Mouse (Mus musculus) forebrain, embryonic 15.5 days (tissue): ENCODE measurements around the gene Slit1. TPM values are rescaled to one million over a fixed set of nuclear protein-coding genes. Genes with fewer than 3 reads are reported as not detected.

Experiments used
- ATAC-seq: fragments of 200-750 bp; cut with Nextera tagmentation; replicated peaks from 2 replicates; pipeline ENCODE4 v1.8.0; 2017; ENCODE audit warnings: mild to moderate bottlenecking, moderate TSS enrichment, moderate library complexity
- H3K27ac ChIP-seq: fragments of 300-500 bp; sonication (generic); replicated peaks from 2 replicates; pipeline ENCODE4 v1.5.1; 2015; ENCODE audit warnings: mild to moderate bottlenecking, inconsistent platforms
- H3K27me3 ChIP-seq: fragments of 300-500 bp; sonication (generic); 2 replicates; pipeline ENCODE4 v1.6.1; 2015; ENCODE audit warnings: inconsistent platforms
- H3K36me3 ChIP-seq: fragments of 300-500 bp; sonication (generic); 2 replicates; pipeline ENCODE4 v1.6.1; 2015; ENCODE audit warnings: mild to moderate bottlenecking, inconsistent platforms
- H3K4me1 ChIP-seq: fragments of 300-500 bp; sonication (generic); 2 replicates; pipeline ENCODE4 v1.6.1; 2015; ENCODE audit warnings: inconsistent platforms
- H3K4me2 ChIP-seq: fragments of 300-500 bp; sonication (generic); replicated peaks from 2 replicates; pipeline ENCODE4 v1.6.1; 2015; ENCODE audit warnings: mild to moderate bottlenecking, inconsistent platforms
- H3K4me3 ChIP-seq: fragments of 300-500 bp; sonication (generic); 2 replicates; pipeline ENCODE4 v1.5.1; 2015; ENCODE audit warnings: mild to moderate bottlenecking, inconsistent platforms
- H3K9ac ChIP-seq: fragments of 300-500 bp; sonication (generic); replicated peaks from 2 replicates; pipeline ENCODE4 v1.6.1; 2015; ENCODE audit warnings: mild to moderate bottlenecking, inconsistent platforms
- H3K9me3 ChIP-seq: fragments of 300-500 bp; sonication (generic); 2 replicates; pipeline ENCODE4 v1.6.1; 2016; ENCODE audit warnings: inconsistent platforms
- WGBS: fragments of 180-500 bp; shearing (Covaris S2); methylation state at CpG from one replicate; pipeline ENCODE4 v1.1.7; 2015; ENCODE audit warnings: mixed read lengths; 5-methylcytosine and 5-hydroxymethylcytosine counted together
- polyA plus RNA-seq: library from polyadenylated mRNA; unstranded; fragments of >200 nt; fragmentation: Nextera tagmentation; extraction: Ambion mirVana; gene quantifications from 2 replicates; pipeline ENCODE4 v1.2.1, GENCODE M21; 2015

Gene Slit1
- polyA plus RNA-seq, 1 experiment from 2014 or later = 21.0 TPM

- WGBS = 27% methylated on average over 11 of the region's 11 CpGs
- H3K27me3 ChIP-seq = no peaks in the 10 kb centered on the region
- no peak overlapping the region for H3K27ac ChIP-seq
- H3K4me3 ChIP-seq = no peak overlapping the region
- H3K4me1 ChIP-seq = peaks cover 7% of the 10 kb centered on the region; the same call in 1 of the 2 replicates
- no peak overlapping the region for H3K4me2 ChIP-seq
- H3K9ac ChIP-seq = no peak overlapping the region
- H3K9me3 ChIP-seq = no peaks in the 10 kb centered on the region
- ATAC-seq = no peak
- no peaks in the 10 kb centered on the region for H3K36me3 ChIP-seq
Measured at GRCm38 (mm10) chr19:41643010-41643409, 100.5 kb downstream of the Slit1 start.

GRCm38 (mm10) chr19:41634999-41635398, 108.5 kb downstream of the Slit1 start:
- Histone ChIP-seq H3K4me1 (peaks cover 9% of the 10 kb centered on the region), H3K9ac (no peak overlapping the region), H3K9me3 (no peaks in the 10 kb centered on the region), H3K27ac (no peak overlapping the region), H3K27me3 (no peaks in the 10 kb centered on the region), H3K4me2 (no peak overlapping the region), H3K36me3 (no peaks in the 10 kb centered on the region), H3K4me3 (no peak overlapping the region)
- ATAC-seq = no peak
- 44% methylated on average over 6 of the region's 6 CpGs for WGBS

GRCm38 (mm10) chr19:41634099-41634498, 109.4 kb downstream of the Slit1 start:
- Histone ChIP-seq H3K4me2 (no peak overlapping the region), H3K36me3 (no peaks in the 10 kb centered on the region), H3K9me3 (no peaks in the 10 kb centered on the region), H3K9ac (no peak overlapping the region), H3K4me1 (peaks cover 14% of the 10 kb centered on the region), H3K27me3 (no peaks in the 10 kb centered on the region), H3K4me3 (no peak overlapping the region), H3K27ac (no peak overlapping the region)
- no peak for ATAC-seq
- WGBS = 92% methylated on average over 10 of the region's 10 CpGs

- H3K36me3 ChIP-seq = peaks cover 15% of the 10 kb centered on the region
- WGBS = 30% methylated on average over 5 of the region's 5 CpGs
- no peak overlapping the region for H3K4me2 ChIP-seq
- ATAC-seq = peak; percentile 66
- H3K9ac ChIP-seq = no peak overlapping the region
- no peak overlapping the region for H3K27ac ChIP-seq
- H3K4me3 ChIP-seq = no peak overlapping the region
- H3K4me1 ChIP-seq = peaks cover 6% of the 10 kb centered on the region
- no peaks in the 10 kb centered on the region for H3K27me3 ChIP-seq
- H3K9me3 ChIP-seq = no peaks in the 10 kb centered on the region
Measured at GRCm38 (mm10) chr19:41629532-41629931, 113.9 kb downstream of the Slit1 start.

DNA sequence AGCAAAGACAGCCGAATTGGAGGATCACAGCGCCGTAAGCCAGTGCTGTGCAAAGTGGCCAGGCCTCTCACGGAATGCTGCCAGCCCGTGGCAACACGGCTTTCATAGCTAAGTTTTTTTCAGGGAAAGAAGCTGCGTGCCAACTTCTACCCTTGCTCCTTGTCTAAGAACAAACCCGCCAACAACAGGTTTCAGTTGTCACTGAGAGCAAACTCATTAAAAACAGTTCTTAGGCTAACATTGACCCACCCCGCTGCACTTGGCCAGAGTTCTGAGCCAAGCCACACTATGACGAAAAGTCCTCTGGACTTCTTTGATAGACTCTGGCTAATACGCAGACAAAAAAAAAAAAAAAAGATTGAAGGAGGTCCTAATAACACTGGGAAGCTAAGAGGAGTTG, 114.5 kb downstream of the Slit1 start:
- ATAC-seq = peak; percentile 59; the same call in 1 of the 2 replicates
- H3K36me3 ChIP-seq = peaks cover 20% of the 10 kb centered on the region
- WGBS = 42% methylated on average over 11 of the region's 11 CpGs

DNA sequence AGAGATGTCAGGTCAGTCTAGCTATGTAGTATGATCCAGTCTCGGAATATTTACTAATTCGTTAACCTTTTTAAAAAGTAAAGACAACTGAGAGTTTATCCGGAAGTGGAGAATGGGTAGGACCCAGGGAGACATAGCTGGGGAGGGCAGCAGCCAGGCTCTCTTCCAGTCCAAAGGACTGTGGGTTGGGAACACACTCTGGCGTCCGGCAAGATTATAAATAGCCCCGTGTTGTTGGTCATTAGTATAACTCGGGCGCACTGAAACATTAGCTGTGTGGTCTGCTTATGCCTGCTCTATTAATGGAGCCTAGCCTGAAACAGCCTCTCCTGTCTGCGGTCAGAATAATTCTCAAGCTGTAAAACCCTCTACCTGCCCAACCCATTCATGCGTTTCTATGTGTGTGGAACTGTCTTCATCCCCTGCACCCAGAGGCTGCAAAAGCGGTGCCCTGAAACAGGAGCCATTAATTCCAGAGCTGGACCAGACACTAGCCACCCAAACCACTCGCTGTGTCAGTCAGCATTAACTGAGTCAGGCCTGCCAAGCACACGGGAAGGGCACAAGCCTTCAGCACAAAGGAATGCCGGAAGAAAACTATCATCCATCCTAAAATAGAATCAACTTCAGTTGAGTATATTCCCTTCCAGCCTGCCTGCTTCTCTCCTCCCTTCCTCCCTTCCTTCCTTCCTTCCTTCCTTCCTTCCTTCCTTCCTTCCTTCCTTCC, 122.9 kb downstream of the Slit1 start:
- Histone ChIP-seq H3K9ac (no peak overlapping the region), H3K4me3 (no peak overlapping the region), H3K27ac (no peak overlapping the region), H3K9me3 (no peaks in the 10 kb centered on the region), H3K27me3 (no peaks in the 10 kb centered on the region), H3K36me3 (peaks cover 15% of the 10 kb centered on the region), H3K4me2 (no peak overlapping the region), H3K4me1 (peaks cover 19% of the 10 kb centered on the region)
- ATAC-seq = no peak
- WGBS = 86% methylated on average over 14 of the region's 14 CpGs

More for the DNA sequence above, 114.5 kb downstream of the Slit1 start:
- Histone ChIP-seq H3K9ac (no peak overlapping the region), H3K4me3 (no peak overlapping the region), H3K27me3 (no peaks in the 10 kb centered on the region), H3K27ac (no peak overlapping the region), H3K4me1 (peaks cover 6% of the 10 kb centered on the region), H3K4me2 (no peak overlapping the region), H3K9me3 (no peaks in the 10 kb centered on the region)

GRCm38 (mm10) chr19:41618771-41619385, 124.6 kb downstream of the Slit1 start:
- H3K27me3 ChIP-seq = no peaks in the 10 kb centered on the region
- no peak for ATAC-seq
- H3K4me3 ChIP-seq = no peak overlapping the region
- peaks cover 29% of the 10 kb centered on the region for H3K4me1 ChIP-seq
- 82% methylated on average over 19 of the region's 19 CpGs for WGBS
- no peaks in the 10 kb centered on the region; the same call in 1 of the 2 replicates for H3K36me3 ChIP-seq
- H3K9ac ChIP-seq = no peak overlapping the region
- peak overlapping the region; percentile 6; the same call in 1 of the 2 replicates for H3K27ac ChIP-seq
- H3K4me2 ChIP-seq = no peak overlapping the region
- H3K9me3 ChIP-seq = no peaks in the 10 kb centered on the region

GRCm38 (mm10) chr19:41618153-41618657, 125.3 kb downstream of the Slit1 start:
- no peak overlapping the region for H3K4me3 ChIP-seq
- peak overlapping the region; percentile 6; the same call in 1 of the 2 replicates for H3K27ac ChIP-seq
- H3K36me3 ChIP-seq = no peaks in the 10 kb centered on the region
- H3K9ac ChIP-seq = no peak overlapping the region
- peak; percentile 51 for ATAC-seq
- no peaks in the 10 kb centered on the region for H3K27me3 ChIP-seq
- no peaks in the 10 kb centered on the region for H3K9me3 ChIP-seq
- peaks cover 35% of the 10 kb centered on the region for H3K4me1 ChIP-seq
- no peak overlapping the region for H3K4me2 ChIP-seq
- 29% methylated on average over 6 of the region's 6 CpGs for WGBS

DNA sequence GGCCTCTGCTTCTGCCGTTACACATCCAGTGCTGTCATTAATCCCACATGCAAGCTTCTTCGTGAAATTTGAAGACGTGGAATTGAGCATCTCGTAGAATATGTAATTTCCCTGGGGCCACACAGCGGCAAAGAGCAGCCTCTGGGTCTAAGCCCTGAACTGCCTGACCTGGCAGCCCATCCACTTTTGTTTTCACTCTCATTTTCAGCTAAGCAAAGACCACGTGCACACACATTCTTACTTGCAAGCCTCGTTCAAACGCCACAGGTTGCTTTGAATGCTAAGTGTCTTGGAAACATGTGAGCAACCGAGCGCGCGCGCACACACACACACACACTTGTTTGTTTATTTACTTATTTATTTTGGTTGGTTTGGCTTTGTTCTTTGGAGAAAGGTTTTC, 126.4 kb downstream of the Slit1 start:
- 65% methylated on average over 13 of the region's 13 CpGs for WGBS
- H3K27ac ChIP-seq = no peak overlapping the region
- H3K27me3 ChIP-seq = no peaks in the 10 kb centered on the region
- H3K4me3 ChIP-seq = no peak overlapping the region
- H3K4me2 ChIP-seq = no peak overlapping the region
- no peak for ATAC-seq
- no peaks in the 10 kb centered on the region for H3K9me3 ChIP-seq
- no peaks in the 10 kb centered on the region for H3K36me3 ChIP-seq
- H3K4me1 ChIP-seq = peaks cover 44% of the 10 kb centered on the region
- H3K9ac ChIP-seq = no peak overlapping the region

DNA sequence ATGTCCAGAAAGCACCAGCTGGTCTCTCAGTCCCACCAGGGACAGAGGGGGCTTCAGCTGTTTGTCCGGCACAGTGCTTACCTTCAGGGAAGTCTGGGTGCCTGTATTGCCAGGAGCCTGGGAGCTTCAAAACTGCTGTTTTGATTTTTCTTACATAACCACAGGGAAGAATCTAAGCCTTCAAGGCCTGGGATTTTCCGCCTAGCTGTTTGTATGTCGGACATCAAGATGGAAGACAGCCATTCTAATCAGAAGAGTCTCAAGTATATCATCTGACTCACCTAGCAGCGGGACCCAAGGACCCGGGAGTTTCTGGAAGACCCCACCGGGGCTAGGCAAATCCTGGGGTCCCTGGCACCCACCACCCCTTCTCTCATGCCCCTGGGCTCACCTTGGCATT, 127.2 kb downstream of the Slit1 start:
- H3K27ac ChIP-seq = no peak overlapping the region
- no peaks in the 10 kb centered on the region for H3K36me3 ChIP-seq
- H3K27me3 ChIP-seq = no peaks in the 10 kb centered on the region
- no peak for ATAC-seq
- no peak overlapping the region for H3K9ac ChIP-seq
- WGBS = 85% methylated on average over 6 of the region's 6 CpGs
- H3K4me3 ChIP-seq = no peak overlapping the region
- peaks cover 49% of the 10 kb centered on the region for H3K4me1 ChIP-seq
- H3K4me2 ChIP-seq = no peak overlapping the region
- H3K9me3 ChIP-seq = no peaks in the 10 kb centered on the region

GRCm38 (mm10) chr19:41615606-41616224, 127.8 kb downstream of the Slit1 start:
- Histone ChIP-seq H3K36me3 (0 out of 2 replicates have a peak, but pooled peaks cover 4% of the 10 kb centered on the region), H3K9me3 (no peaks in the 10 kb centered on the region), H3K4me2 (no peak overlapping the region), H3K27ac (no peak overlapping the region), H3K27me3 (no peaks in the 10 kb centered on the region), H3K4me1 (peaks cover 49% of the 10 kb centered on the region), H3K9ac (no peak overlapping the region), H3K4me3 (no peak overlapping the region)
- no peak for ATAC-seq
- 56% methylated on average over 11 of the region's 11 CpGs for WGBS
